Mouse (Mus musculus): Measurements from ENCODE around the gene Prn.

The Prn gene

GRCm38 (mm10) chr2:131948916-131949639, 39.3 kb downstream of the Prn start:
- DNase-seq (ENCODE audit: low spot score) = no peak

GRCm38 (mm10) chr2:131949767-131950597, 40.2 kb downstream of the Prn start:
- peak; percentile 68 for DNase-seq (ENCODE audit: low spot score)

- peak; percentile 17 for DNase-seq (ENCODE audit: low spot score)
Measured at GRCm38 (mm10) chr2:131950598-131951095, 40.9 kb downstream of the Prn start, which contains the start of gene Prnd. Gene Prnd (plus strand): TSS chr2:131950861.

GRCm38 (mm10) chr2:131952456-131952855, 42.7 kb downstream of the Prn start:
- DNase-seq (ENCODE audit: low spot score) = no peak

GRCm38 (mm10) chr2:131952961-131953538, 43.3 kb downstream of the Prn start:
- DNase-seq (ENCODE audit: low spot score) = peak; percentile 47

GRCm38 (mm10) chr2:131953711-131954110, 44.0 kb downstream of the Prn start:
- no peak for DNase-seq (ENCODE audit: low spot score)

GRCm38 (mm10) chr2:131954835-131955234, 45.1 kb downstream of the Prn start:
- DNase-seq (ENCODE audit: low spot score) = no peak

GRCm38 (mm10) chr2:131955264-131955663, 45.5 kb downstream of the Prn start:
- DNase-seq (ENCODE audit: low spot score) = peak; percentile 52

GRCm38 (mm10) chr2:131956336-131957256, 46.8 kb downstream of the Prn start:
- no peak for DNase-seq (ENCODE audit: low spot score)

- DNase-seq (ENCODE audit: low spot score) = peak; percentile 39
Measured at GRCm38 (mm10) chr2:131957731-131958222, 48.0 kb downstream of the Prn start.

GRCm38 (mm10) chr2:131961671-131962070, 51.9 kb downstream of the Prn start:
- no peak for DNase-seq (ENCODE audit: low spot score)

- DNase-seq (ENCODE audit: low spot score) = no peak
Measured at GRCm38 (mm10) chr2:131970597-131970996, 60.8 kb downstream of the Prn start.

GRCm38 (mm10) chr2:131971098-131971497, 61.3 kb downstream of the Prn start:
- DNase-seq (ENCODE audit: low spot score) = no peak

- DNase-seq (ENCODE audit: low spot score) = no peak
Measured at GRCm38 (mm10) chr2:131976663-131977062, 66.9 kb downstream of the Prn start.

- DNase-seq (ENCODE audit: low spot score) = peak; percentile 38
Measured at GRCm38 (mm10) chr2:131980866-131981265, 71.1 kb downstream of the Prn start.

GRCm38 (mm10) chr2:131982546-131983196, 72.9 kb downstream of the Prn start:
- DNase-seq (ENCODE audit: low spot score) = peak; percentile 90

GRCm38 (mm10) chr2:131987950-131988349, 78.2 kb downstream of the Prn start:
- no peak for DNase-seq (ENCODE audit: low spot score)

GRCm38 (mm10) chr2:131988550-131988949, 78.8 kb downstream of the Prn start:
- no peak for DNase-seq (ENCODE audit: low spot score)

GRCm38 (mm10) chr2:131992487-131992886, 82.7 kb downstream of the Prn start:
- DNase-seq (ENCODE audit: low spot score) = no peak

GRCm38 (mm10) chr2:131993151-131993550, 83.4 kb downstream of the Prn start:
- DNase-seq (ENCODE audit: low spot score) = no peak
